Mouse (Mus musculus): ENCODE measurements around the gene Mas1. TPM values are rescaled to one million over a fixed set of nuclear protein-coding genes. Genes with fewer than 3 reads are reported as not detected.
A peak's percentile ranks its signal among the peaks of the same experiment; 100 is the strongest.

Gene Mas1
- polyA plus RNA-seq, 1 experiment from 2014 or later: 0.54 TPM

- Histone ChIP-seq H3K4me3 (ENCODE audit: low read depth, low read length) (no peak overlapping the region), H3K27me3 (ENCODE audit: control insufficient read depth, insufficient read depth, low read length) (no peaks in the 10 kb centered on the region), H3K9me3 (replicated peaks; ENCODE audit: control insufficient read depth, low read length) (no peaks in the 10 kb centered on the region), H3K4me1 (ENCODE audit: control insufficient read depth, insufficient read depth, low read length) (peaks cover 5% of the 10 kb centered on the region), H3K4me2 (no peak overlapping the region), H3K9ac (ENCODE audit: low read depth, low read length) (no peak overlapping the region), H3K27ac (ENCODE audit: low read depth, low read length) (no peak overlapping the region), H3K36me3 (ENCODE audit: control insufficient read depth, insufficient read depth, low read length) (0 out of 2 replicates have a peak, but pooled peaks cover 2% of the 10 kb centered on the region)
- WGBS (ENCODE audit: insufficient replicate concordance): 73% methylated on average over 15 of the region's 15 CpGs
- no peak for ATAC-seq (replicated peaks; ENCODE audit: insufficient number of reproducible peaks, low FRiP score, low TSS enrichment)
These were observed 19.3 kb upstream of the Mas1 start for GRCm38 (mm10) chr17:12887021-12887775.

DNA sequence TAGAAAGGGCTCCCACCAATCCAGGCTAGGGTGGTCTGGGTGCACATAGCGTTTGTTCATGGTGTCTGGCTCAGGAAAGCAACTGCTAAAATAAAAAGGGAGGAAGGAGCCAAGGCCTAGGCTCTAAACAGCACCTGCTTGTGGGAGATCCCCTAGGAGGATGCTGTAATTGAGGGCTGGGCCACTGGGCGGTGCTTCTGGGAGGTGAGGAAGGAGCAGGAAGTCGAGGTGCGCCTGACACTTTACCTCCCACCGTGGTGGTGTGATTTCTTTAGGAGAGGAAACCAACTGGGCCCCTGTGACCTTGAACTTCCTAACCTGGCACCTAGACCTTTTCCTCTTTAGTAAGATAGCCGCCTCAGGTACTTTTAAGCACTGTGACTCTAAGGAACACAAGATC is 18.7 kb upstream of the Mas1 start:
- no peak overlapping the region for H3K4me3 ChIP-seq (ENCODE audit: low read depth, low read length)
- H3K9ac ChIP-seq (ENCODE audit: low read depth, low read length): no peak overlapping the region
- WGBS (ENCODE audit: insufficient replicate concordance): 31% methylated on average over 6 of the region's 6 CpGs
- no peak overlapping the region for H3K4me2 ChIP-seq
- H3K9me3 ChIP-seq (replicated peaks; ENCODE audit: control insufficient read depth, low read length): no peaks in the 10 kb centered on the region
- no peak overlapping the region for H3K27ac ChIP-seq (ENCODE audit: low read depth, low read length)
- peaks cover 5% of the 10 kb centered on the region for H3K4me1 ChIP-seq (ENCODE audit: control insufficient read depth, insufficient read depth, low read length)
- no peaks in the 10 kb centered on the region for H3K27me3 ChIP-seq (ENCODE audit: control insufficient read depth, insufficient read depth, low read length)
- H3K36me3 ChIP-seq (ENCODE audit: control insufficient read depth, insufficient read depth, low read length): 0 out of 2 replicates have a peak, but pooled peaks cover 2% of the 10 kb centered on the region
- no peak for ATAC-seq (replicated peaks; ENCODE audit: insufficient number of reproducible peaks, low FRiP score, low TSS enrichment)

DNA sequence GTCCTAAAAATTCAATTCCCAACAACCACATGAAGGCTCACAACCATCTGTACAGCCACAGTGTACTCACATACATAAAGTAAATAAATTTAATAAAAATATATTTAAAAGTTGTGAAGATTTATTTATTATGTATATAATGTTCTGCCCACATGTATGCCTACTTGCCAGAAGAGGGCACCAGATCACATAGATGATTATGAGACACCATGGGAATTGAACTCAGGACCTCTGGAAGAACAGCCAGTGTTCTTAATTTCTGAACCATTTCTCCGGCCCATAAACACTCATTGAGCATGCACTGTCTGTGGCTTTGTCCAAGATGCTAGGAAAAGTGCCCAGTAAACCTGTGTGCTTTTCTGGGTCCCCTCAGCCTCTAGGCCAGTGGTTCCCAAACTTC is 13.3 kb upstream of the Mas1 start:
- WGBS (ENCODE audit: insufficient replicate concordance): 83% methylated on average over 1 of the region's 1 CpGs
- ATAC-seq (replicated peaks; ENCODE audit: insufficient number of reproducible peaks, low FRiP score, low TSS enrichment): no peak
- no peaks in the 10 kb centered on the region for H3K27me3 ChIP-seq (ENCODE audit: control insufficient read depth, insufficient read depth, low read length)
- H3K9ac ChIP-seq (ENCODE audit: low read depth, low read length): no peak overlapping the region
- H3K36me3 ChIP-seq (ENCODE audit: control insufficient read depth, insufficient read depth, low read length): no peaks in the 10 kb centered on the region
- H3K4me2 ChIP-seq: no peak overlapping the region
- no peak overlapping the region for H3K4me3 ChIP-seq (ENCODE audit: low read depth, low read length)
- H3K4me1 ChIP-seq (ENCODE audit: control insufficient read depth, insufficient read depth, low read length): peaks cover 2% of the 10 kb centered on the region; the same call in 1 of the 2 replicates
- H3K9me3 ChIP-seq (replicated peaks; ENCODE audit: control insufficient read depth, low read length): no peaks in the 10 kb centered on the region
- no peak overlapping the region for H3K27ac ChIP-seq (ENCODE audit: low read depth, low read length)

GRCm38 (mm10) chr17:12880178-12880577 is 12.2 kb upstream of the Mas1 start:
- WGBS (ENCODE audit: insufficient replicate concordance): 6% methylated on average over 14 of the region's 14 CpGs
- Histone ChIP-seq H3K4me2 (peak overlapping the region; percentile 60), H3K4me3 (ENCODE audit: low read depth, low read length) (peak overlapping the region; percentile 21; the same call in 1 of the 2 replicates), H3K36me3 (ENCODE audit: control insufficient read depth, insufficient read depth, low read length) (no peaks in the 10 kb centered on the region), H3K9me3 (replicated peaks; ENCODE audit: control insufficient read depth, low read length) (no peaks in the 10 kb centered on the region), H3K4me1 (ENCODE audit: control insufficient read depth, insufficient read depth, low read length) (peaks cover 2% of the 10 kb centered on the region; the same call in 1 of the 2 replicates), H3K9ac (ENCODE audit: low read depth, low read length) (0 out of 2 replicates have a peak overlapping the region, but pooled peaks have one; percentile 43), H3K27me3 (ENCODE audit: control insufficient read depth, insufficient read depth, low read length) (no peaks in the 10 kb centered on the region), H3K27ac (ENCODE audit: low read depth, low read length) (no peak overlapping the region)
- ATAC-seq (replicated peaks; ENCODE audit: insufficient number of reproducible peaks, low FRiP score, low TSS enrichment): no peak

DNA sequence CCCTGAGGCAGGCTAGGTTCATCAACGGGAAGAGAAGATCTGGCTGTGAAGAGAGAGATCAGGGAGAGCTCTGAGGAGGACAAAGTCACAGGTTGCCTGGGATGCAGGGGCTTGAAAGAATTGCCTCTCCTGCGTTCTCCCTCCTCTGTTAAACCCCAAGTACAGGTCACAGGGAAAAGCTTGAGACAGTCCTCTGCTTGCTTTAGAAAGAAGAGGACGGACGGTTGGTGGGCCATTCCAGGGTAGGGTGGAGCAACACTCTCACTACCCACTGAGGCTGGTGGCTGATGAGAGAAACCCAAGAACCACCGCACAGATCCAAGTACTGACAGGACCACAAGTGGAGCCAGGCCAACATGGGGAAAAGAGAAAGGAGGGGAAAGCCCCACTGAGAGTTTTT is 7.8 kb upstream of the Mas1 start, which contains the start of gene Mrgprh:
Gene Mrgprh, plus strand, starts transcription at position 301 of the 400 bp plus-strand sequence.
- peaks cover 2% of the 10 kb centered on the region; the same call in 1 of the 2 replicates for H3K4me1 ChIP-seq (ENCODE audit: control insufficient read depth, insufficient read depth, low read length)
- ATAC-seq (replicated peaks; ENCODE audit: insufficient number of reproducible peaks, low FRiP score, low TSS enrichment): no peak
- no peaks in the 10 kb centered on the region for H3K9me3 ChIP-seq (replicated peaks; ENCODE audit: control insufficient read depth, low read length)
- no peak within 1 kb of the TSS for H3K4me2 ChIP-seq
- WGBS (ENCODE audit: insufficient replicate concordance): 83% methylated on average over 5 of the region's 5 CpGs
- no peaks in the 10 kb centered on the region for H3K36me3 ChIP-seq (ENCODE audit: control insufficient read depth, insufficient read depth, low read length)
- peaks cover 9% of the 10 kb centered on the region; the same call in 1 of the 2 replicates for H3K27me3 ChIP-seq (ENCODE audit: control insufficient read depth, insufficient read depth, low read length)
- no peak within 1 kb of the TSS for H3K4me3 ChIP-seq (ENCODE audit: low read depth, low read length)
- H3K27ac ChIP-seq (ENCODE audit: low read depth, low read length): no peak within 1 kb of the TSS
- no peak within 1 kb of the TSS for H3K9ac ChIP-seq (ENCODE audit: low read depth, low read length)

DNA sequence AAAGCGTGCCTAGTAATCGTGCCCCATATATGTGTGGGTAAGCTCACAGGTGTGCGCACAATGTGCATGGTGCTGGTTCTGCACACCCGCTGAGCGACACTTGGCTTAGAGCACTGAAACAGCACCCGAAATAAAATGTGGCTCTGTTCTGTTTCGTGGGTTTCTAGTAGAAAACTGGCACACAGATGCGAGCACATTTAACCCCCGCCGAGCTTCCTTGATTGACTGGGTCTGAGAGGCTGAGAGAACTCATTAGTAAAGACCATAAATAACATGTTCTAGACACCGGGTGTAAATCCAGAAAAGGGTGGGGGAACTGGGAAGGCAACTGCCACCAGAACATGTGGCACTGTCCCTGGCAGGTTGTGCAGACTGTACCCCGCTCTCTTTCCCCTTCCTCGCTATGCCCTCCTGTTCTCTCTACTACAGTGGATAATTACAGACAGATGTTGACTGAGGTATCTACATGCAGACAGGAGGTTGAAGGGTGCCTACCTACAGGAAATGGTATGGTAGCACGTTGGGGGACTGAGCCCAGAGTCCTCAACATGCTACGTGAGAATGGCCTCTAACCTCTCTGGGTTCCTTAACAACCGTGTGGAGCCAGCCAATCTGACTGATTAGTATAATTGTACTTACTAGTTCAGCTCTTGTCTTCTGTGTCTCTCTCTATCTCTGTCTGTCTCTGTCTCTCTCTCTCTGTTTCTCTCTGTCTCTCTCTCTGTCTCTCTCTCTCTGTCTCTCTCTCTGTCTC is 4.5 kb upstream of the Mas1 start:
- Histone ChIP-seq H3K9me3 (replicated peaks; ENCODE audit: control insufficient read depth, low read length) (no peaks in the 10 kb centered on the region), H3K27me3 (ENCODE audit: control insufficient read depth, insufficient read depth, low read length) (peaks cover 9% of the 10 kb centered on the region; the same call in 1 of the 2 replicates), H3K27ac (ENCODE audit: low read depth, low read length) (no peak overlapping the region), H3K36me3 (ENCODE audit: control insufficient read depth, insufficient read depth, low read length) (no peaks in the 10 kb centered on the region), H3K9ac (ENCODE audit: low read depth, low read length) (no peak overlapping the region), H3K4me3 (ENCODE audit: low read depth, low read length) (no peak overlapping the region), H3K4me2 (no peak overlapping the region), H3K4me1 (ENCODE audit: control insufficient read depth, insufficient read depth, low read length) (0 out of 2 replicates have a peak, but pooled peaks cover 5% of the 10 kb centered on the region)
- 66% methylated on average over 16 of the region's 16 CpGs for WGBS (ENCODE audit: insufficient replicate concordance)
- ATAC-seq (replicated peaks; ENCODE audit: insufficient number of reproducible peaks, low FRiP score, low TSS enrichment): no peak

- Histone ChIP-seq H3K27me3 (ENCODE audit: control insufficient read depth, insufficient read depth, low read length) (peaks cover 9% of the 10 kb centered on the region; the same call in 1 of the 2 replicates), H3K36me3 (ENCODE audit: control insufficient read depth, insufficient read depth, low read length) (no peaks in the 10 kb centered on the region), H3K4me1 (ENCODE audit: control insufficient read depth, insufficient read depth, low read length) (0 out of 2 replicates have a peak, but pooled peaks cover 5% of the 10 kb centered on the region), H3K27ac (ENCODE audit: low read depth, low read length) (no peak overlapping the region), H3K4me3 (ENCODE audit: low read depth, low read length) (no peak overlapping the region), H3K9ac (ENCODE audit: low read depth, low read length) (0 out of 2 replicates have a peak overlapping the region, but pooled peaks have one; percentile 5), H3K4me2 (no peak overlapping the region), H3K9me3 (replicated peaks; ENCODE audit: control insufficient read depth, low read length) (no peaks in the 10 kb centered on the region)
- 12% methylated on average over 4 of the region's 4 CpGs for WGBS (ENCODE audit: insufficient replicate concordance)
- ATAC-seq (replicated peaks; ENCODE audit: insufficient number of reproducible peaks, low FRiP score, low TSS enrichment): no peak
These were observed 697 bp upstream of the Mas1 start for GRCm38 (mm10) chr17:12868640-12869039.

DNA sequence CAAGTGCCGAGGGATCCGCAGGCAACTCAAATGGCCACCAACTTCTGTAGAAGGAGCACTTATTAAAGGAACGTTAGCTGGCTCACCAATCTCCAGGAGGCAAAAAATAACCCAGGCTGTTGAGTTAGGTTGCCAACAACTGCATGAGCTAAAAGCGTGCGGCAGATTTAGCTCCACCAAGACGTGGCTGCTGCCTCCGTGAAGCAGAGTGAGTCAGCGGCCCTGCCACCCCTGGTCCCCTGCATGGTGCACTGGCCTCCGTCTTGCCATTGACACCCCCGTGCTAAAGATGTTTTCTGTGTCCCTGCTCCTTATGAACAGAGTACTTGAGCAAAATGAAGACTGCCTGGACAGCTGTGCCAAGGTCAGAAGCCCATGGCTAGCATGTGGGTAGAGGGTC is 1.1 kb downstream of the Mas1 start:
- no peak overlapping the region for H3K4me2 ChIP-seq
- H3K4me1 ChIP-seq (ENCODE audit: control insufficient read depth, insufficient read depth, low read length): 0 out of 2 replicates have a peak, but pooled peaks cover 5% of the 10 kb centered on the region
- peak overlapping the region; percentile 22; the same call in 1 of the 2 replicates for H3K27ac ChIP-seq (ENCODE audit: low read depth, low read length)
- WGBS (ENCODE audit: insufficient replicate concordance): 56% methylated on average over 10 of the region's 10 CpGs
- peaks cover 4% of the 10 kb centered on the region; the same call in 1 of the 2 replicates for H3K27me3 ChIP-seq (ENCODE audit: control insufficient read depth, insufficient read depth, low read length)
- no peak overlapping the region for H3K4me3 ChIP-seq (ENCODE audit: low read depth, low read length)
- no peaks in the 10 kb centered on the region for H3K9me3 ChIP-seq (replicated peaks; ENCODE audit: control insufficient read depth, low read length)
- H3K36me3 ChIP-seq (ENCODE audit: control insufficient read depth, insufficient read depth, low read length): no peaks in the 10 kb centered on the region
- H3K9ac ChIP-seq (ENCODE audit: low read depth, low read length): 0 out of 2 replicates have a peak overlapping the region, but pooled peaks have one; percentile 28
- no peak for ATAC-seq (replicated peaks; ENCODE audit: insufficient number of reproducible peaks, low FRiP score, low TSS enrichment)
